Mouse (Mus musculus): ENCODE measurements around the gene Eif5b.
"Not testable (repeated sequence)": the region's sequence is repeated elsewhere in the genome, so short reads cannot be mapped to it uniquely, and the experiment has no call there.

The Eif5b gene

GRCm38 (mm10) chr1:38003046-38003445, 5.2 kb downstream of the Eif5b start:
- DNase-seq (ENCODE audit: low read depth, low spot score): no peak

DNA sequence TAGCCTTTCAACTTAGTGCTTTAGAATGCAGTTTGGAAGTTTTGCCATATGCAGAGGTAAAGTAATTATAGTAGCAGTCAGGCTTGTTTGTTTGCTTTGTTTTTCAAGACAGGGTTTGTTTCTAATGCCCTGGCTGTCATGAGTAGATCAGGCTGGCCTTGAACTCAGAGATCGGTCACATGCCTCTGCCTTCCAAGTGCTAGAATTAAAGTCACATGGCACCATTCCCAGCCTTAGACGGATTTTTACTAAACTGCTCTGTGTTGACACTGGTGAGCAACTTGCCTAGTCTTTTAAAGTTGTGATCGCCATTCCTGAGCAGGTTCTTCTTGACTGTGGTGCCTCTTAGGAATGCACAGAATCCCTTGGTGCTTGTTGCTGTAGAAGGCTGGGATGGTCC, 8.9 kb downstream of the Eif5b start:
- no peak for DNase-seq (ENCODE audit: low read depth, low spot score)

GRCm38 (mm10) chr1:38011647-38012046, 13.8 kb downstream of the Eif5b start:
- peak; percentile 82 for DNase-seq (ENCODE audit: low read depth, low spot score)

- DNase-seq (ENCODE audit: low read depth, low spot score): no peak
Observed at GRCm38 (mm10) chr1:38012104-38012503, 14.3 kb downstream of the Eif5b start.

DNA sequence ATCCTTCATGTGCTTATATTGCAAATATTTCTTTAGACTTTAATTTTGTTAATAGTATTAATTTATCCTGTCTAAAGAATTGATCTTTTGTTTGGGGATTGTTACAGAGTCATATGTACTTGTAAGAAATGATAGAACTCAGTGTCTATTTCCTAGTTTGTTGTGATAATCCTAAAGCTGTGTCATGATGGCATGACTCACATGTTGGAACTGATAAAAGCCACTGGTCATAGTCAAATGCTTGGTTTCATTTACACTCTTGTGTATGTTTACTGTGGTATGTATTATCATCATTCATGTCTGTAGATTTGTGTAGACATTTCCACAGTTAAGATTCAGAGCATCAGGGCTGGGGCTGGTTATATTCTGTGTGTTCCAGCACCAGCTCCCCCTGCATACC, 14.7 kb downstream of the Eif5b start:
- DNase-seq (ENCODE audit: low read depth, low spot score): peak; percentile 58

GRCm38 (mm10) chr1:38014551-38015203, 16.9 kb downstream of the Eif5b start:
- no peak for DNase-seq (ENCODE audit: low read depth, low spot score)

DNA sequence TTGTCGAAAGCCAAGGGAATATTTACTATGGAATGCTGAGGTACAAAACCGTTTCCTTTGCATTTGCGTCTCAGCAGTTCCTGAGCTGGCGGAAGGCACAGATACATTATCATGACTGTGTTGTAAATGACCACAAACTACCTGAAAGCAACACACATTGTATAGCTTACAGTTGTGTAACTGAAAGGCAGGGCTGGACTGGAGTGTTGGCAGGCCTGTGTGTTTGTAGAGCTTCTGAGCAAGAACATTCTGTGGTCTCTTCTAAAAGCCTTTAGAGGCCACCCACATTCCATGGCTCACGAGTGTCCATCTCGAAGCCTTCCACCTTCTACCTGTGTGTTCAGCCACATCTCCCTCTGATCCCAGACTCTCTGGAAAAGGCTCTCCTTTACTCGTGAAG, 29.5 kb downstream of the Eif5b start:
- no peak for DNase-seq (ENCODE audit: low read depth, low spot score)

GRCm38 (mm10) chr1:38031391-38031790, 33.6 kb downstream of the Eif5b start:
- no peak for DNase-seq (ENCODE audit: low read depth, low spot score)

GRCm38 (mm10) chr1:38035521-38035920, 37.7 kb downstream of the Eif5b start:
- DNase-seq (ENCODE audit: low read depth, low spot score): no peak

DNA sequence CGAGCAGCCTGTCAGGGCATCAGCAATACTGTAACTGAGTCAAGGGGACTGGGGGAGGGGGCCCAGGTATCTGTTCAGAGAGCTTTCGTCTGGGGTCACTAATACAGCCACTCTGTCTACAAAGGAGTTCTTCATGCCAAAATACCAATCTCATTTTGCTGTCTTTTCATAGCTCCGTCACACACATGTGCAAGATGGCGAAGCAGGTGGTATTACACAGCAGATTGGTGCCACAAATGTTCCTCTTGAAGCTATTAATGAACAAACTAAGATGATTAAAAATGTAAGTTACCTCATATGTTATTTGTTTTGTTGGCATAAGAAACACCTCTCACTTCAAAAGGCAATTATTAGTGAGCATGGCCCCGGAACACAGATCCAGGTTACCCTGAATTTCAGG, 39.6 kb downstream of the Eif5b start:
- no peak for DNase-seq (ENCODE audit: low read depth, low spot score)

- no peak for DNase-seq (ENCODE audit: low read depth, low spot score)
Observed at GRCm38 (mm10) chr1:38038898-38039297, 41.1 kb downstream of the Eif5b start.

DNA sequence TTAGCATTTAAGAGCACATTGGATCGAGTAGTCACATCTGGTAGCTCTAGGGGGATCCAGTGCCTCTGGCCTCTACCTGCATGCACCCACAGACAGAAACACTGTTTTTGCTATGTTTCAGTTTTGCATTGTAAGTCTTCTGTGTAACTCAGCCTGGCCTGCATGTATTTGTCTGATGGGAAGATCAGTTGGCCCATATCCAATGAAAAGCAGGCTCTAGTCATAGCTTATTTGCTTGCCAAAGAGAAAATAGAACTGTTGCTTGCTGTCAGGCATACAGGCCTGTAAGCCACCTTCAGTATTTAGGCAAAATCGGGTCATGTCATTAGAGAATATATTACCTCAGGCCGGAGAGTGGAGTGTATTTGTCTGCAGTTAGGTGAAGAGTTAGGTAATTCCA, 50.3 kb downstream of the Eif5b start:
- no peak for DNase-seq (ENCODE audit: low read depth, low spot score)

DNA sequence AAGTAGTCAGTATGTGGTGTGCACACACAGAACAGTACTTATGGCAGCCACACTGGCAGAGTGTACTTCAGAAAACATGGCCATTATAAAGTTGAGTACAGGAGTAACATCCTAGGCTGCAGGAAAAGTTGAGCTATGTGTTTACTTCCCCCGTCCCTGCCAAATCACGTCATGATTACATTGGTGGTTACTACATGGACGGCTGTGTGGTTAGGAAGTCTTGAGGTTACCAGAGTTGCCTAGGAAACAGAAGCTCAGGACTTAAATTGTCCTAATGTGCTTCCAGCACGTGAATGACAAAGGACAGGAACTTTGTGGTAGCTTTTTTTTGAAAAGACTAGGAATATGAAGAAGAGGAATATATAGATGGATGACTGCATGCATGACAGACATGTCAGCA, 51.8 kb downstream of the Eif5b start:
- no peak for DNase-seq (ENCODE audit: low read depth, low spot score)

DNA sequence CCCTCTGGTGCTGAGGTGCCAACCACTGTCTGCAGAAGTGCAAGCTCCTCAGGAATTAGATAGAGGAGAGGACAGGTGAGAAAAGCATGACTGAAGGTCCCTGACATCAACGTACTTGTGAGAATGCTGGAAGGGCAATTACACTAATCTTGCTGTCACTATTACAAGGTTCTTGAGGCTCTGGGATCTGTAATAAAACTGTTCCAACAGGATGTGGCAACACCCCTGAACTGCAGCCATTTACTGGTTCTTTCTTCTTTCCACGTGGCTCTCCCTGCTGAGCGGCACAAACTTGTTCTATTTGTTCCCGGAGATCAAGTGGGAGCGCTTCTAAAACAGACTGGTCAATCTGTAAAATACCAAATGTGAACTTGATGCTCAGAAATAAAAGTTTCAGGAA, 57.4 kb downstream of the Eif5b start:
- no peak for DNase-seq (ENCODE audit: low read depth, low spot score)

- no peak for DNase-seq (ENCODE audit: low read depth, low spot score)
Observed at GRCm38 (mm10) chr1:38058417-38058816, 60.6 kb downstream of the Eif5b start.

- DNase-seq (ENCODE audit: low read depth, low spot score): not testable (repeated sequence)
Observed at GRCm38 (mm10) chr1:38062156-38062555, 64.3 kb downstream of the Eif5b start.

- no peak for DNase-seq (ENCODE audit: low read depth, low spot score)
Observed at GRCm38 (mm10) chr1:38067276-38067675, 69.5 kb downstream of the Eif5b start.

DNA sequence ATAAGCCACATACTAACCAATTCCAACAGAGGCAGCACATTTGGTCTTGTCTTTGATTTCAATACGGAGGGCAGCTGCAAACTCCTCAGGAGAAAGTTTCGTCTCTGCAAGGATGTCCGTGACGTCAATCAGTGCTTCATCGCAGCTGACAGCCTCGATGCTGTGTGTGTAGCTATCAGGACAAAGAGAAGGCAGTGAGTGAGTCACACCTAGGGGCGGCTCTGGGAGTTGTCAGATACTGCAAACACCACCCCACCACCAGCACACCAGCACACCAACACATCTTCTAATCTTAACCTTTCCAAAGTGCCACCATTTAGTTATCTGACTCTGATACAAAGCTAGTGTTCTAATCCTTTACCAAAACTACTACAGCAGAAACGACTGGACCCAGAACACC, 73.5 kb downstream of the Eif5b start:
- DNase-seq (ENCODE audit: low read depth, low spot score): no peak

GRCm38 (mm10) chr1:38081316-38081715, 83.5 kb downstream of the Eif5b start:
- DNase-seq (ENCODE audit: low read depth, low spot score): no peak

DNA sequence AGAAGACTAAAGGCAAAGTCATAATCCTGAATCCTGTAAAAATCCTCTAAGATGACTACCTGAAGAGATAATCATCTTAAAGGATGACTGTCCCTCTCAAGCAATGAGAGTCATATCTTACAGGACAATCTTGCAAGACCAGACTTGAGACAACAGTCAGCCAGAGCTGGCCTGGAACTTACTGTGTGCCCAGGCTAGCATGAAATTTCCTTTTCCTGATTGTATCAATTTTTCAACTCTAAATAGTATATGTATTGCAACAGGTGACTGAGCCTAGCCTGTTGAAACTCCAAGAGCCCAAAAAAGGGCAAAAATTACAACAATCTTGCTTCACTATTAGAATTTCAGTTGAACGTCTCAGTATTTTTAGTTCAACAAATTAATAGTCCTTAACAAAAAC, 105.4 kb downstream of the Eif5b start:
- DNase-seq (ENCODE audit: low read depth, low spot score): no peak

DNA sequence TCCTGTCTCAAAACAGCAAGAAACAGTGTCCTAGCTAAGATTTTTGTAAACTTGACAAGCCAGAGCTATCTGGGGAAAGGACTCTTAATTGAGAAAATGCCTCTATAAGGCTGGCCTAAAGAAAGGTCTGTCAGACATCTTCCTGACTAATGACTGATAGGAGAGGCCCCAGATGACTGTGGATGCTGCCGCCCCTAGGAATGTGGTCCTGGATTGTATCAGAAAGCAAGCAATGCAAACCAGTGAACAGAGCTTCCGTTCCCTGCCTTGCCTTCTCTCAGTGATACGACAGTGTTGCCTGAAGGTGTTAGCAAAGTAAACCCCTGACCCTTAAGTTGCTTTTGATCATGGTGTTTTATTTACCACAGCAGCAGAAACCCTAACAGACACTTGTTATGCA, 106.0 kb downstream of the Eif5b start:
- no peak for DNase-seq (ENCODE audit: low read depth, low spot score)

Data from c-Kit-negative CD71-positive TER-119-positive erythroid progenitor cells, embryonic 14.5 days (primary cell).